Mouse (Mus musculus): Measurements from ENCODE around the gene Srcin1. TPM values are rescaled to one million over a fixed set of nuclear protein-coding genes. Genes with fewer than 3 reads are reported as not detected.

Gene Srcin1
- polyA plus RNA-seq, 1 experiment from 2014 or later, result 8.5 TPM

DNA sequence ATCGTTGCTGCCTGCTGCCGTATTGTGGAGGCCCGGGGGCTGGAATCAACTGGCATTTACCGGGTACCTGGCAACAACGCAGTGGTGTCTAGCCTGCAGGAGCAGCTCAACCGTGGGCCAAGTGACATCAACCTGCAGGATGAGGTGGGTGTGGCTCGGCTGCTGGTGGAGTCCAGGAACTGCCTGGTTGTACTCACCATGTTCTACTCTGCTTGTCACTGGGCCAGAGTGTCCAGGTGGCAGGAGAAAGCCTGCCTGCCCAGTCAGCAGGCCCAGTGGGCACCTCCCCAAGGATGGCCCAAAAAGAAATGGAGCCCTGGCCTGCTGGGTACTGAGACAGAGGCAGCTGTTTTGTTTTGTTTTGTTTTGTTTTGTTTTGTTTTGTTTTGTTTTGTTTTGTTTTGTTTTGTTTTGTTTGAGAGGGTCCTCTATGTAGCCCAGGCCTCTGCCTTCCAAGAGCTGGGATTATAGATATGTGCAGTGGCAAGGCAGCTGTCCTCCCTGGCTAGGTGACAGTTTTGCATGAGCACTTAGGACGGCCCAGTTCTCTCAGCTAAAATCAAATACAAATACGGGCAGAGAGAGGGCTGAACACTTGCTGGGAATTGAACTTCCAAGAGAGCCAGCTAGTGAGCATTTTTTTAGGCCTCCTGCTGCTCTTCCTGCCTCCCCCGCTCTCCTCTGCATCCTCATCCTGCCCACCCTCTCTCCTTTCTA lies 109.4 kb downstream of the Srcin1 start:
- Histone ChIP-seq H3K4me2 (replicated peaks) (no peak overlapping the region), H3K9me3 (no peaks in the 10 kb centered on the region), H3K36me3 (peaks cover 85% of the 10 kb centered on the region), H3K27me3 (peaks cover 29% of the 10 kb centered on the region), H3K9ac (replicated peaks) (no peak overlapping the region), H3K4me1 (replicated peaks) (no peaks in the 10 kb centered on the region), H3K27ac (no peak overlapping the region), H3K4me3 (replicated peaks) (no peak overlapping the region)
- no peak for ATAC-seq
- WGBS, result 78% methylated on average over 10 of the region's 10 CpGs

DNA sequence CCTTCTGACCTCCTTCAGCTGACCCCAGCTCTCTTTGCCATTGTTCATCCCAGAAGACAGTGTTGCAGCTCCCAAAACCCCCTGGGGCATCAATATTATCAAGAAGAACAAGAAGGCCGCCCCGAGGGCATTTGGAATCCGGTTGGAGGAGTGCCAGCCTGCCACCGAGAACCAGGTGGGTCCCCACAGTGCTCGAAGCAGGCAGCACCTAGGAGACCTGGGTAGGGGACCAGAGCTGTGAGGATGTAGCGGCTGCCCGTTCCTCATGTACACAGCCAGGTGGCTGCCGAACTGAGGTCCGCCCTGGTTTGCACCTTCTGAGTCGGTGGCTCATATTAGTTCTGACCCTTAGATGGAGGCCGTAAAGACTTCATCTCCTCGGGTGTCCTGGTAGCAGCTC lies 110.0 kb downstream of the Srcin1 start:
- Histone ChIP-seq H3K4me1 (replicated peaks) (no peaks in the 10 kb centered on the region), H3K9me3 (no peaks in the 10 kb centered on the region), H3K4me2 (replicated peaks) (no peak overlapping the region), H3K27ac (no peak overlapping the region), H3K9ac (replicated peaks) (no peak overlapping the region), H3K4me3 (replicated peaks) (no peak overlapping the region), H3K27me3 (peaks cover 36% of the 10 kb centered on the region), H3K36me3 (peaks cover 85% of the 10 kb centered on the region)
- no peak for ATAC-seq
- 85% methylated on average over 12 of the region's 12 CpGs for WGBS

DNA sequence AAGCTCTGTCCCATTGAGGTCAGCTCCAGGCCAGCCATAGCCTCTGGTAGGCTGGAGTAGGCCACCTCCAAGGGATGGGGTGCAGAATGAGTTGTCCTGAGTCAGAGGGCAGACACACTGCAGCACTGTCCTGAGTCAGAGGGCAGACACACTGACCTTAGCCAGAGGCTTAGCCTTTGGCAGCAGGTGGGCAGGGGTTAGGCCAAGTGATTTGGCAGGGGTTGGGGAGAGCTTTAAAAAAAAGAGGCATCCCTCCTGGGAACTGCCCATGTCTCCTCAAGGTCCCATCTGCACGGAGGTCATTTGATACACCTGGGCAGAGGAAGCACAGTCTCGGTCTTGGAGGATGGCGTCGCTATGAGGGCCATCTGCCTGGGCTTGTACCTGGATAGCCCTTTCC lies 112.0 kb downstream of the Srcin1 start:
- no peaks in the 10 kb centered on the region for H3K4me1 ChIP-seq (replicated peaks)
- peaks cover 37% of the 10 kb centered on the region for H3K27me3 ChIP-seq
- no peaks in the 10 kb centered on the region for H3K9me3 ChIP-seq
- no peak overlapping the region for H3K4me3 ChIP-seq (replicated peaks)
- no peak overlapping the region for H3K27ac ChIP-seq
- ATAC-seq, result no peak
- H3K9ac ChIP-seq (replicated peaks), result no peak overlapping the region
- 91% methylated on average over 4 of the region's 4 CpGs for WGBS
- peaks cover 90% of the 10 kb centered on the region for H3K36me3 ChIP-seq
- H3K4me2 ChIP-seq (replicated peaks), result no peak overlapping the region

DNA sequence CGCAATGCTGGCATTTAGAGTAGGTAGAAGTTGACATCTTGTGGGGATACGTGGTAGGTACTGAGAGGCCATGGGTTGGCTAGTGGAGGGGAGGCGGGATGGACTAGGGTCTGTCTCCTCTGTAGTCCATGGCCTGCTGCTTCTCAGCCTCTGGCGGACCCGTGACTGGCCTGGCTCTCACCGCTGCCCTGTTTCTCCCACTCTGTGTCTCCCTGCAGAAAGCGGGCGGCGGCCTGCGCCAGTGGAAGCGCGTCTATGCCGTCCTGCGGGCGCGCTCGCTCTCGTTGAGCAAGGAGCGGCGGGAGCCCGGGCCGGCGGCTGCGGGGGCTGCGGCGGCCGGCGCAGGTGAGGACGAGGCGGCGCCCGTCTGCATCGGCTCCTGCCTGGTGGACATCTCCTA lies 112.8 kb downstream of the Srcin1 start:
- 35% methylated on average over 33 of the region's 33 CpGs for WGBS
- peaks cover 92% of the 10 kb centered on the region for H3K36me3 ChIP-seq

DNA sequence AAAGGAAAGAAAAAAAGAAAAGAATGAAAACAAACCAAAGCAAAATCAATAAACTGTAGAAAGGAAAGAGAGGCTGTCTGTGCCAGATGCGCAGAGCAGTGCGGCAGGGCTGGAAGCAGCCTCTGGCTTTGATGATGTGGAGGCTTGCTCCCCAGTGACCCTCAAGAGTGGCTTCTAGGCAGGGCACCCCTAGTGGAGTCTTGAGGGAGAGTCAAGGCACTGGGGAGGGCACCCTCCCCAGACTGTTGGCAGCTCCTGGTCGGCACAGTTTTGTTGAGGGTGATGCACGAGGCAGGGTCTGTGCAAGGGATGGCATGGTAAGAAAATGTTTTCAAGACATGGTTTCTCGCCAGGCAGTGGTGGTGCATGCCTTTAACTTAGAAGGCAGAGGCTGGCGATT lies 113.4 kb downstream of the Srcin1 start:
- H3K9ac ChIP-seq (replicated peaks), result no peak overlapping the region
- 81% methylated on average over 6 of the region's 6 CpGs for WGBS
- H3K4me3 ChIP-seq (replicated peaks), result no peak overlapping the region
- H3K4me1 ChIP-seq (replicated peaks), result no peaks in the 10 kb centered on the region
- H3K4me2 ChIP-seq (replicated peaks), result no peak overlapping the region
- H3K36me3 ChIP-seq, result peaks cover 93% of the 10 kb centered on the region
- H3K27ac ChIP-seq, result no peak overlapping the region
- no peak for ATAC-seq
- H3K27me3 ChIP-seq, result peaks cover 37% of the 10 kb centered on the region
- no peaks in the 10 kb centered on the region for H3K9me3 ChIP-seq

More for the DNA sequence above, 112.8 kb downstream of the Srcin1 start:
- no peak overlapping the region for H3K4me2 ChIP-seq (replicated peaks)
- no peak overlapping the region for H3K27ac ChIP-seq
- no peak; the same call in 1 of the 2 replicates for ATAC-seq
- H3K27me3 ChIP-seq, result peaks cover 37% of the 10 kb centered on the region
- no peaks in the 10 kb centered on the region for H3K4me1 ChIP-seq (replicated peaks)
- no peak overlapping the region for H3K4me3 ChIP-seq (replicated peaks)
- no peak overlapping the region for H3K9ac ChIP-seq (replicated peaks)
- no peaks in the 10 kb centered on the region for H3K9me3 ChIP-seq

DNA sequence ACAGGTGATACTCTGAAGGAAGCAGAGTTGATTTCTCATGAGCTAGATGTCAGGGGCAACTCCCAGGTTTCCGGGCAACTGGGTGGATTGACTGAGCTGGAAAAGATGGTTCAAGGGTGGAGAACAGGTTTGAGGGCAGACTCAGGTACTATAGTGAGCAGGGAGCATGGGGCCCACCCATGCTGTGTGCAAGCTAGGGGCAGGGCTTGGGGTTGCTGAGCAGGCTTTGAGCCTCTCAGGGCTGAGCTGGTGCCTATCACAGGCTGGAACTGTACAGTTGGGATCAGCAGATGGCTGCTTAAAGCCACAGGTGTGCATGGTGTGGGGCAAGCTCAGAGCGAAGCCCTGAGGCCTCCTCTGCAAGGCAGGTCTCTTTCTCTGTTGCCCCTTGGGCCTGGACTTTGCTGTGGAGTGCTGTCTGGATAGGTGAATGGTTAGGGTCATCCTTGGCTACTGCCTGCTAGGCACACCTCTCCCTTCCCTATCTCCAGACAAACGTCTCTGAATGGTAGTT lies 114.6 kb downstream of the Srcin1 start:
- Histone ChIP-seq H3K4me2 (replicated peaks) (no peak overlapping the region), H3K4me3 (replicated peaks) (no peak overlapping the region), H3K9me3 (no peaks in the 10 kb centered on the region), H3K27me3 (peaks cover 37% of the 10 kb centered on the region), H3K36me3 (peaks cover 95% of the 10 kb centered on the region), H3K27ac (no peak overlapping the region), H3K9ac (replicated peaks) (no peak overlapping the region), H3K4me1 (replicated peaks) (no peaks in the 10 kb centered on the region)
- WGBS, result 98% methylated on average over 3 of the region's 3 CpGs
- 0 out of 2 replicates have a peak, but pooled peaks have one; percentile 17 for ATAC-seq

Other genes starting within 250 kb of the Srcin1 start
- 0.39 and 0.48 TPM in 2 replicates for gene Gpr179, start 224.1 kb downstream of the Srcin1 start, polyA plus RNA-seq (2015; fragmentation: Nextera tagmentation; extraction: Ambion mirVana)
- gene Socs7, start 213.6 kb downstream of the Srcin1 start, polyA plus RNA-seq (2015; fragmentation: Nextera tagmentation; extraction: Ambion mirVana), result 8.8 and 9.4 TPM in 2 replicates
- gene Arhgap23, start 160.7 kb downstream of the Srcin1 start, polyA plus RNA-seq (2015; fragmentation: Nextera tagmentation; extraction: Ambion mirVana), result 5.1 and 6.5 TPM in 2 replicates
- 0.88 and 1.2 TPM in 2 replicates for gene 4933428G20Rik, start 75.8 kb downstream of the Srcin1 start, polyA plus RNA-seq (2015; fragmentation: Nextera tagmentation; extraction: Ambion mirVana)
- 3.0 and 4.2 TPM in 2 replicates for gene Epop, start 53.5 kb upstream of the Srcin1 start, polyA plus RNA-seq (2015; fragmentation: Nextera tagmentation; extraction: Ambion mirVana)
- 3.1 and 3.9 TPM in 2 replicates for gene Mllt6, start 87.2 kb upstream of the Srcin1 start, polyA plus RNA-seq (2015; fragmentation: Nextera tagmentation; extraction: Ambion mirVana)
- 14.4 and 16.1 TPM in 2 replicates for gene Cisd3, start 109.6 kb upstream of the Srcin1 start, polyA plus RNA-seq (2015; fragmentation: Nextera tagmentation; extraction: Ambion mirVana)
- gene Pcgf2, start 124.3 kb upstream of the Srcin1 start, polyA plus RNA-seq (2015; fragmentation: Nextera tagmentation; extraction: Ambion mirVana), result 23.6 and 25.3 TPM in 2 replicates
- gene Psmb3, start 127.2 kb upstream of the Srcin1 start, polyA plus RNA-seq (2015; fragmentation: Nextera tagmentation; extraction: Ambion mirVana), result 503 and 505 TPM in 2 replicates
- 3.7 and 4.0 TPM in 2 replicates for gene Pip4k2b, start 168.5 kb upstream of the Srcin1 start, polyA plus RNA-seq (2015; fragmentation: Nextera tagmentation; extraction: Ambion mirVana)
- gene Cwc25, start 190.4 kb upstream of the Srcin1 start, polyA plus RNA-seq (2015; fragmentation: Nextera tagmentation; extraction: Ambion mirVana), result 19.0 and 19.6 TPM in 2 replicates
- 0.81 and 1.1 TPM in 2 replicates for gene 1700001P01Rik, start 199.7 kb upstream of the Srcin1 start, polyA plus RNA-seq (2015; fragmentation: Nextera tagmentation; extraction: Ambion mirVana)
- gene Rpl23, start 206.3 kb upstream of the Srcin1 start, polyA plus RNA-seq (2015; fragmentation: Nextera tagmentation; extraction: Ambion mirVana), result 363 and 377 TPM in 2 replicates
- gene Lasp1, start 222.8 kb upstream of the Srcin1 start, polyA plus RNA-seq (2015; fragmentation: Nextera tagmentation; extraction: Ambion mirVana), result 136 and 137 TPM in 2 replicates